Mouse (Mus musculus) gastrocnemius, postnatal 25 days (tissue): Measurements from ENCODE around the gene Slc22a8. TPM values are rescaled to one million over a fixed set of nuclear protein-coding genes. Genes with fewer than 3 reads are reported as not detected.

Experiments
- DNase-seq: peaks from one replicate; pipeline ENCODE4 v3.0.0; 2022
- total RNA-seq, 2 experiments: library from RNA; stranded (reverse); gene quantifications; 1 replicate in 1 of 2; 2 replicates in 1 of 2; pipeline ENCODE4 v1.2.3; 2021

Gene Slc22a8
- total RNA-seq, 2 experiments from 2014 or later = not detected

DNA sequence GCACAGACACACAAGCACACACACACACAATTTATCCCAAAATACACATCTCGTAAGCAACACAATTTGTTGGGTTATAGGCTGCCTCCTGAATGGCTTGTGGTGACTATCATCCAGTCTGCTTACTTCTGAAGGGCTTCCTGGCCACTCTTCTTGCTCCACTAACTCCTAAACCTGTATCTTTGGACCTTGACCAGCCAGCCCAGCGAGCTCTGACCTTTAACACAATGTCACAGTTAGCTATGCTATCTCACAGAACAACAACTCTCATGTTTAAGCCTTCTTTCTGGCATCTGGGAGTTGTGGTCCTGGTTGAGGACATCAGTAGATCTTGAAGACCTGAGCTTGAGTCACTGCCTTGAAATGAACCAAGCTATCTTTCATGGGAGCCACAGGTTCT lies 8.2 kb downstream of the Slc22a8 start:
- no peak for DNase-seq

DNA sequence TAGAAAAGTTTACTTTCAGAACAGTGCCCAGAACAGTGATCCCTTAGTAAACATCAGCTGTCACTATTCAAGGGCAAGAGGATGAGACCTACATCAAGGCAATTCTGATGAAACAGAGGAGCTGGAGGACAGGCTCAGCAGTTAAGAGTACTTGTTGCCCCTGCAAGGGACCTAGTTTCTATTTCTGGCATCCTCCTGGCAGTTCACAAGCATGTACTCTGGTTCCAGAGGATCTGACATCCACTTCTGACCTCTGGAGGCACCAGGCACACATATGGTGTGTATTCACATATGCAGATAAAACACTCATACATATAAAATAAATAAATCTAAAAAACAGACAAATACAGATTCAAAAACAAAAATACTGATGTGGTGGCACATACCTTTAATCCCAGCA lies 10.9 kb downstream of the Slc22a8 start:
- no peak for DNase-seq

GRCm38 (mm10) chr19:8602914-8603313 lies 11.9 kb downstream of the Slc22a8 start:
- DNase-seq = no peak

DNA sequence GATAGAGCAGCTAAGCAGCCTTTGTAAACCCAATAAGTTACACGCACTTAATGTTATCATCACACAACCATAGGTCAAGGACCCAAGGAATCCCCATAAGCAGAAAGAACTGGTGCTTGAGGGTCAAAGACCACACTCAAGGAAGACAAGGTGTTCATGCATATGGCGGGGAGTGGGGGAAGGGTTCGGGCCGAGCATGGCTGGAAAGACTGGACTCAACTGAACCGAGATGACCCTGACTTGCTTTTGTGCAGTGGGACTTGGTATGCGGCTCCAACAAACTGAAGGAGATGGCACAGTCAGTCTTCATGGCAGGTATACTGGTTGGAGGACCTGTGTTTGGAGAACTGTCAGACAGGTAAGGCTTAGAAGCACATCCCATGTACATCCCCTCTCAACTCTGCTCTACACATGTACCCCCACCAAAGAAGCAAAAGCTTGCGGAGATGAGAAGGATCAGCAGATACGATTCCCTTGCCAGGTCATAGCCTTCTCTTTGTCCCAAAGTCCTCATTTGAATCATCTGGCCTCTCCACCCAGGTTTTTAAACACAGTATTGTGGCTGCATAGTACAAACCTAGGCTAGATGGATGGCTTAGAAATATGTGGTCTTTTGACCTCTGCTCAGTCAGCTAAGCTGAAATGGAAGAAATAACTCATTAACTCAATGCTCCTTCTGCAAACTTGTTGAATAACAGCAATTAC lies 13.6 kb downstream of the Slc22a8 start:
- DNase-seq = no peak

GRCm38 (mm10) chr19:8605241-8605558 lies 14.1 kb downstream of the Slc22a8 start:
- DNase-seq = no peak

DNA sequence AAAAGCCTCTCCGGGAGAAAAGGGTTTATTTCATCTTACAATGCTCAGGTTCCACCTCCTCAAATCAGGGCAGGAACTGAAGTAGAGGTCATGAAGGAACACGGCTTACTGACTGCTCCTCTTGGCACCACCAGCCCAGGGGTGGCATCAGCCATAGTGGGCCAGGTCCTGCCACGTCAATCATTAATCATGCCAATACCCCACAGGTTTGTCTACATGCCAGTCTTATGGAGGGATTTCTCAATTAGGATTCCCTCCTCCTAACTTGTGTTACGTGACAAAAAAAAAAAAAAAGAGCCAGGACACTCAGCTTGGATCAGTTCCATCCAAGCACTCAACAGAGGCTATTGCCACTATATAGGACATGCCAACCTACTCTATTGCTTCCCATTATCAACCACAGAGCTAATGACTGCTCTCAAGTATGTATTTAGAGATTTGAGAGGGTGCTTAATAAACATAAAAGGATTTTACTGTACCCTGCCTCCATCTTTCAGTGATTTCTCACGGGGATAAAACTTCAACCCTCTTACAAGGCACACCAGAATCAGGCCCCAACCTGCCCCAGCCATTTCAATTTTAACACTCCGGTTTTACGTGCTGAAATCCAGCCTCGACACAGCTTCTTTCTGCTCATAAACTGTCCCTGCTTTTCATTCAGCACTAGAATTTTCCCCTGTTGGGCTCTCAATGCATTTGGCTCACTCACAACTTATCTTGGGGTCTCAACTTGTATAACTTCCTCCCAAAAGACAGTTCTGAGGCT lies 20.5 kb downstream of the Slc22a8 start:
- DNase-seq = no peak

- no peak for DNase-seq
Observed at GRCm38 (mm10) chr19:8613111-8613510, 22.1 kb downstream of the Slc22a8 start.

DNA sequence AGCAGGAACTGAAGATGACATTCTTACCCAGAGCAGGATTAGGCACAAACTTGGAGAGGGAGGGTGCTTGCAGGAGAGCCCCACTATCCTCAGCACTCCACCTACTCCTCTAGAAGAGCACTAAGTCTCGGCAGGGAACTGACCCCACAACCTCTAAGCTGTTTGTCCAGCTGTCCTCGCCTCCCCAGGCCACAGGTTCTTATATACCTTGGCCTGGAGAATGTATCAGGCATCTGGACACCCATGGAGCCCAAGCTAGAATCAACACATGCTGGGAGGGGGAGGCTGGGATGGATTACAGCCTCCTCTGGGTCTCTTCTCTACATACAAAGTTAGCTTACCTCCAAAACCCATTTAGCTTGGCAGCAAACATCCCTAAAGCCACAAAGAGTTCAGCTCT lies 23.3 kb downstream of the Slc22a8 start:
- DNase-seq = no peak

- DNase-seq = no peak
Observed at GRCm38 (mm10) chr19:8616314-8616713, 25.3 kb downstream of the Slc22a8 start.

GRCm38 (mm10) chr19:8617904-8618303 lies 26.9 kb downstream of the Slc22a8 start, which contains the start of gene Slc22a6:
Gene Slc22a6, plus strand, starts transcription at chr19:8618039.
- DNase-seq = no peak

DNA sequence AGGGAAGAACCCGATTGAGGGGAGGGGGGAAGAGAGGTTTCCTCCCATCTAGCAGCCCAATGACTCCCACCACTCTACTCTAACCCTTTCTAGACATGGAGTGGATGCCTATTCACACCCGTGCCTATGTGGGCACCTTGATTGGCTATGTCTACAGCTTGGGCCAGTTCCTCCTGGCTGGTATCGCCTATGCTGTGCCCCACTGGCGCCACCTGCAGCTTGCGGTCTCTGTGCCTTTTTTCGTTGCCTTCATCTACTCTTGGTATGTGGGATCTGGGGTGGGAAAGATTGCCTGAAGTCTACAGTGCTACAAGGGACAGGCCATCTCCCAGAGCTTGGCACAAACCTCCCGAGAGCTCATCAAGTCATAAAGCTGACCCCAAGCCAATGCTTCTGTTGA lies 30.0 kb downstream of the Slc22a8 start:
- no peak for DNase-seq

DNA sequence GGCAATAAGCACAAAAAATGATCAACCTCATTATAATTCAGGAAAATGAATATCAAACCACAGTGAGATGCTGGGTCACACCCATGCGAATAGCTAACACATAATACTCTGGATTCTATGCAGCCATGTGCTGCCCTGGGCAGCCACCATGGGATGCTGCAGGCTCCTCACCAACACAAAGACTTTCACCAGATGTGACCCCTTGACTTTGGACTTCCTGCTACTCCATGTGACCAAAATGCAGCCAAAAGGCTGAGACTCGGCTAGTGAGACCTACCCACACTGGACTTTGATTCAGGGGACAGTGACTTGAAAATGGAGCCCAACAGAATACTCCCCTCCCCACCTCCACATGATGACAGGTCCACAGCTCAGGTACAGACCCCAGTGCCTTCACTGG lies 39.2 kb downstream of the Slc22a8 start:
- no peak for DNase-seq

DNA sequence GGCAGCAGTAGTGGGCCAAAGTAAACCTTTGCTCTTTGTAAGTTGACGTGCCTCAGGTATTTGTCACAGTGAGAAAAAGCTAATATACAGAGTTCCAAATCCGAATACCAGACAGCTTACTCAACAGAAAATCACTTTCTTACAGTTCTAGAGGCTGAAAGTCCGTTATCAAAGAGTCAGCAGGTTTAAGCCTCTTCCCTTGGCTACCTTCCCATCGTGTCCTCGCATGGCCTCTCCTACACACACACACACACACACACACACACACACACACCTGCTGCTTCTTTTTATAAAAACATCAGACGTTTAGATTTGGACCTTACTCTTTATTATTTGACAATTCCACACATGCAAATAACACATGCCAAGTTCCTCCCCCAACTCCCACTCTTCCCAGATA lies 39.8 kb downstream of the Slc22a8 start:
- no peak for DNase-seq

DNA sequence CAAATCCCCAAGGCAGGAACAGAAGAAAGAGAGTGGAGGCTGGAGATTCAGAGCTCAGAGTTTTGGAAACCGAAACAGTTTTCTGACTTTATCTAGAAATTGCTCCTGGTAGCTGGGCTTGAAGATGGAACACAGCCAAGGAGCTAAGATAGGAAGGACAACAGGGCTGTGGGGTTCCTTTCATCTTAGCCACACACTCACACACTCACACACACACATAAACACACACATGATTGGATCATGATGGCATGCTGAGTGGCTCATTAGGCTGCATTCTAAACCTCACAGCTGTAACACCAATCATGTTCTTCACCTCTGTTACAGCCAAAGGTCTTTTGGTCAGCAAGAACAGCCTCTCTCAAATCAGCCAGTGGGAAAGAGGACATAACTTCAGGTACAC lies 41.0 kb downstream of the Slc22a8 start:
- no peak for DNase-seq

- no peak for DNase-seq
Observed at GRCm38 (mm10) chr19:8642086-8642485, 51.0 kb downstream of the Slc22a8 start.

DNA sequence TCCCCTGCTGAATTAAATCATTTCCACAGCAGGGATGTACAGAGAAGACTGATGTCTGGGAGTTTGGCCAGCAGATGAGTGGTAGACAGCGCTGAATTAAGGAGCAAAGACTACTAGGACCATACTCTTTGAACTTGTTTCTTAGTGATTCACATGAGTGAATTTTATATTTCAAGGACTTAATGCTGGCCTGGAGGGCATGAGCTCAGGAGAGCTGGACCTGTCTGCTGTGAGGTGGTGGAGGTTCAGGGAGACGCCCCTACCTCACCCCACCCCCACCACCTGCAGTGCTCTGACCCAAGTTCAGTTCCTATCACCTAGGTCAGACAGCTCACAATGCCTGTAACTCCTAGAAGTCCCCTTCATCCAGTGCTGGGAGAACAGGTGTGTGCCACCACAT lies 55.3 kb downstream of the Slc22a8 start:
- DNase-seq = no peak

- no peak for DNase-seq
Observed at GRCm38 (mm10) chr19:8655833-8656232, 64.8 kb downstream of the Slc22a8 start.

GRCm38 (mm10) chr19:8656341-8656740 lies 65.3 kb downstream of the Slc22a8 start:
- DNase-seq = no peak

Other genes with a start within 250 kb of the Slc22a8 start
- not detected for gene Slc22a30, start 186.1 kb upstream of the Slc22a8 start, total RNA-seq
- gene Slc22a6, start 26.8 kb downstream of the Slc22a8 start, total RNA-seq = not detected
- gene Chrm1, start 72.5 kb downstream of the Slc22a8 start, total RNA-seq = not detected
- 10 to 100 TPM; 26.7 to 34.6 TPM for gene Slc3a2, start 132.1 kb downstream of the Slc22a8 start, total RNA-seq
- gene Wdr74, start 144.6 kb downstream of the Slc22a8 start, total RNA-seq = 10 to 100 TPM; 16.9 to 18.2 TPM
- gene 1700092M07Rik, start 149.5 kb downstream of the Slc22a8 start, total RNA-seq = not detected
- gene Stx5a, start 150.2 kb downstream of the Slc22a8 start, total RNA-seq = 10 to 100 TPM; 20.9 to 21.6 TPM
- gene Nxf1, start 165.8 kb downstream of the Slc22a8 start, total RNA-seq = 10 to 100 TPM; 32.4 to 33.8 TPM
- gene Tmem223, start 179.7 kb downstream of the Slc22a8 start, total RNA-seq = 10 to 100 TPM; 82.8 to 87.5 TPM
- 1 to 10 TPM; 8.3 to 9.8 TPM for gene Tmem179b, start 183.2 kb downstream of the Slc22a8 start, total RNA-seq
- gene Taf6l, start 195.2 kb downstream of the Slc22a8 start, total RNA-seq = 1 to 10 TPM; 4.8 to 5.8 TPM
- gene Polr2g, start 207.3 kb downstream of the Slc22a8 start, total RNA-seq = 10 to 100 TPM; 29.3 to 34.7 TPM
- gene Zbtb3, start 211.3 kb downstream of the Slc22a8 start, total RNA-seq = under 1 TPM; 0.43 to 0.56 TPM
- 10 to 100 TPM; 10.9 to 13.1 TPM for gene Ttc9c, start 228.1 kb downstream of the Slc22a8 start, total RNA-seq
- 10 to 100 TPM; 34.7 to 38.6 TPM for gene Hnrnpul2, start 228.8 kb downstream of the Slc22a8 start, total RNA-seq
- gene AC129217.1, start 238.5 kb downstream of the Slc22a8 start, total RNA-seq = not detected
- 10 to 100 TPM; 15.7 to 20.8 TPM for gene Bscl2, start 246.2 kb downstream of the Slc22a8 start, total RNA-seq
- not detected for gene Gng3, start 247.9 kb downstream of the Slc22a8 start, total RNA-seq